Mouse (Mus musculus) heart, embryonic 14.5 days (tissue): Measurements from ENCODE around the gene Atg9a. TPM values are rescaled to one million over a fixed set of nuclear protein-coding genes. Genes with fewer than 3 reads are reported as not detected.
A peak's percentile ranks its signal among the peaks of the same experiment; 100 is the strongest.

Experiments
- ATAC-seq: fragments of 200-750 bp; cut with Nextera tagmentation; 2 replicates; pipeline ENCODE4 v1.8.0; 2017; ENCODE audit warnings: low read depth, moderate TSS enrichment; ENCODE audit not compliant: insufficient number of reproducible peaks, insufficient read depth, low FRiP score
- H3K27ac ChIP-seq, 2 experiments: fragments of 200-500 bp in 1 of 2; fragments of 300-500 bp in 1 of 2; sonication (generic) in 1 of 2; replicated peaks in 1 of 2; 2 replicates each; pipeline ENCODE4 v1.5.1; 2012 to 2014; ENCODE audit warnings: low read depth in 2 of 2, low read length in 2 of 2, control low read depth in 1 of 2, mild to moderate bottlenecking in 1 of 2, mixed read lengths in 1 of 2; ENCODE audit not compliant: control insufficient read depth in 1 of 2, insufficient read depth in 1 of 2
- H3K27me3 ChIP-seq: fragments of 300-500 bp; sonication (generic); 2 replicates; pipeline ENCODE4 v1.6.1; 2014; ENCODE audit warnings: mild to moderate bottlenecking, low read length, control low read depth; ENCODE audit not compliant: control insufficient read depth, insufficient read depth
- H3K36me3 ChIP-seq: fragments of 300-500 bp; sonication (generic); 2 replicates; pipeline ENCODE4 v1.6.1; 2014; ENCODE audit warnings: mild to moderate bottlenecking, control low read depth, low read length, mixed read lengths; ENCODE audit not compliant: control insufficient read depth, insufficient read depth
- H3K4me1 ChIP-seq, 2 experiments: fragments of 200-500 bp in 1 of 2; fragments of 300-500 bp in 1 of 2; sonication (generic) in 1 of 2; 2 replicates each; pipeline ENCODE4 v1.6.1; 2012 to 2014; ENCODE audit warnings: low read length in 2 of 2, control low read depth in 1 of 2, mixed read lengths in 1 of 2; ENCODE audit not compliant: control insufficient read depth in 2 of 2, insufficient read depth in 2 of 2
- H3K4me2 ChIP-seq: fragments of 300-500 bp; sonication (generic); 2 replicates; pipeline ENCODE4 v1.6.1; 2014; ENCODE audit warnings: mild to moderate bottlenecking, low read length
- H3K4me3 ChIP-seq, 2 experiments: fragments of 200-500 bp in 1 of 2; fragments of 300-500 bp in 1 of 2; sonication (generic) in 1 of 2; 2 replicates each; pipeline ENCODE4 v1.5.1; 2012 to 2014; ENCODE audit warnings: low read length in 2 of 2, mild to moderate bottlenecking in 2 of 2, control low read depth in 1 of 2, low read depth in 1 of 2, moderate library complexity in 1 of 2; ENCODE audit not compliant: control insufficient read depth in 1 of 2, insufficient read depth in 1 of 2
- H3K9ac ChIP-seq: fragments of 300-500 bp; sonication (generic); 2 replicates; pipeline ENCODE4 v1.6.1; 2014; ENCODE audit warnings: mild to moderate bottlenecking, low read length
- H3K9me3 ChIP-seq: fragments of 300-500 bp; sonication (generic); 2 replicates; pipeline ENCODE4 v1.6.1; 2016; ENCODE audit warnings: low read length, control low read depth; ENCODE audit not compliant: control insufficient read depth
- WGBS: fragments of 180-500 bp; shearing (Covaris S2); extraction: QIAGEN DNeasy Blood & Tissue Kit; methylation state at CpG from one replicate; pipeline ENCODE4 v1.1.7; 2014; 5-methylcytosine and 5-hydroxymethylcytosine counted together
- polyA plus RNA-seq: library from polyadenylated mRNA; unstranded; fragments of >200 nt; fragmentation: Nextera tagmentation; extraction: Ambion mirVana; gene quantifications from 2 replicates; pipeline ENCODE4 v1.2.1, GENCODE M21; 2014

The Atg9a gene
- polyA plus RNA-seq, 1 experiment from 2014 or later = 29.2 TPM

GRCm38 (mm10) chr1:75141486-75142190, 50.4 kb downstream of the Atg9a start:
- no peaks in the 10 kb centered on the region for H3K9me3 ChIP-seq
- ATAC-seq = peak; percentile 14; the same call in 1 of the 2 replicates
- peak overlapping the region; percentile 78 to 94 for H3K27ac ChIP-seq
- H3K27me3 ChIP-seq = no peaks in the 10 kb centered on the region
- H3K4me2 ChIP-seq = peak overlapping the region; percentile 87
- peak overlapping the region; percentile 84 to 90 for H3K4me3 ChIP-seq
- H3K4me1 ChIP-seq = peaks cover 5 to 22% of the 10 kb centered on the region in 2 experiments
- WGBS = under 1% methylated on average over 51 of the region's 53 CpGs
- H3K36me3 ChIP-seq = peaks cover 62% of the 10 kb centered on the region
- H3K9ac ChIP-seq = peak overlapping the region; percentile 95

GRCm38 (mm10) chr1:75140601-75141190, 51.3 kb downstream of the Atg9a start:
- peak overlapping the region; percentile 95 for H3K9ac ChIP-seq
- H3K9me3 ChIP-seq = no peaks in the 10 kb centered on the region
- peak overlapping the region; percentile 84 to 90 for H3K4me3 ChIP-seq
- no peak for ATAC-seq
- 71% methylated on average over 4 of the region's 4 CpGs for WGBS
- peak overlapping the region; percentile 78 to 94; a peak in 3 of 4 replicates for H3K27ac ChIP-seq
- peak overlapping the region; percentile 87 for H3K4me2 ChIP-seq
- H3K4me1 ChIP-seq = peaks cover 5 to 22% of the 10 kb centered on the region in 2 experiments
- no peaks in the 10 kb centered on the region for H3K27me3 ChIP-seq
- H3K36me3 ChIP-seq = peaks cover 62% of the 10 kb centered on the region

GRCm38 (mm10) chr1:75138448-75138847, 53.5 kb downstream of the Atg9a start:
- Histone ChIP-seq H3K9me3 (no peaks in the 10 kb centered on the region), H3K4me1 (peaks cover 5 to 16% of the 10 kb centered on the region in 2 experiments), H3K27ac (no peak overlapping the region), H3K4me3 (no peak overlapping the region), H3K4me2 (no peak overlapping the region), H3K36me3 (peaks cover 53% of the 10 kb centered on the region), H3K9ac (no peak overlapping the region), H3K27me3 (no peaks in the 10 kb centered on the region)
- 87% methylated on average over 2 of the region's 2 CpGs for WGBS
- ATAC-seq = no peak

- H3K4me2 ChIP-seq = no peak overlapping the region
- no peaks in the 10 kb centered on the region for H3K27me3 ChIP-seq
- no peak overlapping the region for H3K9ac ChIP-seq
- no peaks in the 10 kb centered on the region for H3K9me3 ChIP-seq
- H3K4me3 ChIP-seq = no peak overlapping the region
- H3K36me3 ChIP-seq = peaks cover 53% of the 10 kb centered on the region
- peaks cover 5 to 10% of the 10 kb centered on the region in 2 experiments for H3K4me1 ChIP-seq
- no peak for ATAC-seq
- 40% methylated on average over 3 of the region's 3 CpGs for WGBS
- H3K27ac ChIP-seq = no peak overlapping the region
Observed at GRCm38 (mm10) chr1:75136730-75137129, 55.3 kb downstream of the Atg9a start.

- 67% methylated on average over 6 of the region's 6 CpGs for WGBS
- H3K9me3 ChIP-seq = no peaks in the 10 kb centered on the region
- H3K27ac ChIP-seq = no peak overlapping the region
- no peak overlapping the region for H3K4me2 ChIP-seq
- no peak overlapping the region for H3K4me3 ChIP-seq
- ATAC-seq = no peak
- peaks cover 53% of the 10 kb centered on the region for H3K36me3 ChIP-seq
- peaks cover 5 to 10% of the 10 kb centered on the region in 2 experiments for H3K4me1 ChIP-seq
- 0 out of 2 replicates have a peak overlapping the region, but pooled peaks have one; percentile 16 for H3K9ac ChIP-seq
- H3K27me3 ChIP-seq = no peaks in the 10 kb centered on the region
Observed at GRCm38 (mm10) chr1:75136293-75136692, 55.7 kb downstream of the Atg9a start.

GRCm38 (mm10) chr1:75133421-75134207, 58.4 kb downstream of the Atg9a start, which contains the start of gene Slc23a3:
Gene Slc23a3 (minus strand): TSS chr1:75133890.
- no peak within 1 kb of the TSS for H3K27ac ChIP-seq
- peaks cover 40% of the 10 kb centered on the region for H3K36me3 ChIP-seq
- no peaks in the 10 kb centered on the region for H3K4me1 ChIP-seq
- H3K27me3 ChIP-seq = no peaks in the 10 kb centered on the region
- no peak within 1 kb of the TSS for H3K4me3 ChIP-seq
- H3K9me3 ChIP-seq = no peaks in the 10 kb centered on the region
- H3K4me2 ChIP-seq = no peak within 1 kb of the TSS
- WGBS = 54% methylated on average over 12 of the region's 12 CpGs
- ATAC-seq = no peak
- H3K9ac ChIP-seq = no peak within 1 kb of the TSS
